Mouse (Mus musculus) midbrain, embryonic 11.5 days (tissue): ENCODE data around the gene Spon1. TPM values are rescaled to one million over a fixed set of nuclear protein-coding genes. Genes with fewer than 3 reads are reported as not detected.

Experiments used
- ATAC-seq: fragments of 200-750 bp; cut with Nextera tagmentation; 2 replicates; pipeline ENCODE4 v1.8.0; 2017; ENCODE audit warnings: moderate TSS enrichment, moderate library complexity; ENCODE audit not compliant: low FRiP score
- DNase-seq: peaks from one replicate; pipeline ENCODE4 v3.0.0; 2015; ENCODE audit warnings: low spot score; ENCODE audit errors: missing footprints
- H3K27ac ChIP-seq: fragments of 300-500 bp; sonication (generic); 2 replicates; pipeline ENCODE4 v1.5.1; 2014; ENCODE audit warnings: low read depth, low read length
- H3K27me3 ChIP-seq: fragments of 300-500 bp; sonication (generic); 2 replicates; pipeline ENCODE4 v1.6.1; 2014; ENCODE audit warnings: mild to moderate bottlenecking, low read length, moderate library complexity, mixed read lengths; ENCODE audit not compliant: control insufficient read depth, insufficient read depth
- H3K36me3 ChIP-seq: fragments of 300-500 bp; sonication (generic); 2 replicates; pipeline ENCODE4 v1.6.1; 2014; ENCODE audit warnings: mild to moderate bottlenecking, low read length, moderate library complexity, mixed read lengths; ENCODE audit not compliant: control insufficient read depth, insufficient read depth
- H3K4me1 ChIP-seq: fragments of 300-500 bp; sonication (generic); 2 replicates; pipeline ENCODE4 v1.6.1; 2014; ENCODE audit warnings: low read length; ENCODE audit not compliant: control insufficient read depth, insufficient read depth
- H3K4me2 ChIP-seq: fragments of 300-500 bp; sonication (generic); 2 replicates; pipeline ENCODE4 v1.6.1; 2014; ENCODE audit warnings: mild to moderate bottlenecking, moderate library complexity
- H3K4me3 ChIP-seq: fragments of 300-500 bp; sonication (generic); 2 replicates; pipeline ENCODE4 v1.5.1; 2014; ENCODE audit warnings: low read depth, low read length
- H3K9ac ChIP-seq: fragments of 300-500 bp; sonication (generic); 2 replicates; pipeline ENCODE4 v1.6.1; 2014; ENCODE audit warnings: low read length
- H3K9me3 ChIP-seq: fragments of 300-500 bp; sonication (generic); 2 replicates; pipeline ENCODE4 v1.6.1; 2016; ENCODE audit warnings: low read length; ENCODE audit not compliant: control insufficient read depth
- WGBS: fragments of 180-500 bp; shearing (Covaris S2); extraction: QIAGEN DNeasy Blood & Tissue Kit; methylation state at CpG from one replicate; pipeline ENCODE4 v1.1.7; 2014; 5-methylcytosine and 5-hydroxymethylcytosine counted together
- polyA plus RNA-seq: library from polyadenylated mRNA; unstranded; fragments of >200 nt; fragmentation: Nextera tagmentation; extraction: Ambion mirVana; gene quantifications from 2 replicates; pipeline ENCODE4 v1.2.1, GENCODE M21; 2014

Gene Spon1
- polyA plus RNA-seq, 1 experiment from 2014 or later: 61.3 TPM

- DNase-seq (no peak), ATAC-seq (no peak)
- no peak overlapping the region for H3K27ac ChIP-seq
- no peaks in the 10 kb centered on the region for H3K27me3 ChIP-seq
- H3K9ac ChIP-seq: no peak overlapping the region
- H3K9me3 ChIP-seq: no peaks in the 10 kb centered on the region
- no peaks in the 10 kb centered on the region for H3K4me1 ChIP-seq
- H3K4me3 ChIP-seq: no peak overlapping the region
- H3K36me3 ChIP-seq: no peaks in the 10 kb centered on the region
- 93% methylated on average over 1 of the region's 1 CpGs for WGBS
- H3K4me2 ChIP-seq: no peak overlapping the region
These were observed 107.0 kb downstream of the Spon1 start for GRCm38 (mm10) chr7:113872846-113873245.

- Histone ChIP-seq H3K9ac (no peak overlapping the region), H3K9me3 (no peaks in the 10 kb centered on the region), H3K4me1 (no peaks in the 10 kb centered on the region; the same call in 1 of the 2 replicates), H3K27me3 (no peaks in the 10 kb centered on the region), H3K4me2 (no peak overlapping the region), H3K4me3 (no peak overlapping the region), H3K36me3 (no peaks in the 10 kb centered on the region), H3K27ac (no peak overlapping the region)
- ATAC-seq (no peak), DNase-seq (no peak)
- WGBS: 91% methylated on average over 4 of the region's 4 CpGs
These were observed 111.7 kb downstream of the Spon1 start for GRCm38 (mm10) chr7:113877451-113877850.

- Histone ChIP-seq H3K4me1 (no peaks in the 10 kb centered on the region; the same call in 1 of the 2 replicates), H3K27ac (no peak overlapping the region), H3K4me2 (no peak overlapping the region), H3K27me3 (no peaks in the 10 kb centered on the region), H3K36me3 (no peaks in the 10 kb centered on the region), H3K9me3 (no peaks in the 10 kb centered on the region), H3K4me3 (no peak overlapping the region), H3K9ac (no peak overlapping the region)
- no peak for DNase-seq
- ATAC-seq: no peak
- WGBS: 90% methylated on average over 5 of the region's 5 CpGs
These were observed 112.1 kb downstream of the Spon1 start for GRCm38 (mm10) chr7:113877926-113878325.

- H3K4me3 ChIP-seq: no peak overlapping the region
- H3K4me2 ChIP-seq: no peak overlapping the region
- no peak overlapping the region for H3K27ac ChIP-seq
- peak; percentile 68 for ATAC-seq
- WGBS: 51% methylated on average over 7 of the region's 7 CpGs
- no peaks in the 10 kb centered on the region for H3K36me3 ChIP-seq
- H3K9me3 ChIP-seq: no peaks in the 10 kb centered on the region
- DNase-seq: no peak
- H3K27me3 ChIP-seq: no peaks in the 10 kb centered on the region
- H3K4me1 ChIP-seq: no peaks in the 10 kb centered on the region; the same call in 1 of the 2 replicates
- H3K9ac ChIP-seq: no peak overlapping the region
These were observed 113.3 kb downstream of the Spon1 start for GRCm38 (mm10) chr7:113879085-113879501.

GRCm38 (mm10) chr7:113880021-113880420 lies 114.2 kb downstream of the Spon1 start:
- Histone ChIP-seq H3K9me3 (no peaks in the 10 kb centered on the region), H3K4me3 (no peak overlapping the region), H3K4me2 (no peak overlapping the region), H3K27me3 (no peaks in the 10 kb centered on the region), H3K36me3 (no peaks in the 10 kb centered on the region), H3K9ac (no peak overlapping the region), H3K4me1 (no peaks in the 10 kb centered on the region; the same call in 1 of the 2 replicates), H3K27ac (no peak overlapping the region)
- DNase-seq (no peak), ATAC-seq (no peak)
- WGBS: 86% methylated on average over 3 of the region's 3 CpGs

- H3K4me2 ChIP-seq: no peak overlapping the region
- 94% methylated on average over 2 of the region's 2 CpGs for WGBS
- ATAC-seq: no peak
- H3K4me3 ChIP-seq: no peak overlapping the region
- H3K9ac ChIP-seq: no peak overlapping the region
- H3K9me3 ChIP-seq: no peaks in the 10 kb centered on the region
- no peaks in the 10 kb centered on the region for H3K4me1 ChIP-seq
- no peaks in the 10 kb centered on the region for H3K27me3 ChIP-seq
- no peak for DNase-seq
- H3K36me3 ChIP-seq: no peaks in the 10 kb centered on the region
- H3K27ac ChIP-seq: no peak overlapping the region
These were observed 125.0 kb downstream of the Spon1 start for GRCm38 (mm10) chr7:113890782-113891181.

GRCm38 (mm10) chr7:113891491-113891890 lies 125.7 kb downstream of the Spon1 start:
- H3K4me1 ChIP-seq: no peaks in the 10 kb centered on the region
- no peak overlapping the region for H3K27ac ChIP-seq
- DNase-seq (no peak), ATAC-seq (no peak)
- H3K36me3 ChIP-seq: no peaks in the 10 kb centered on the region
- H3K4me2 ChIP-seq: no peak overlapping the region
- no peak overlapping the region for H3K4me3 ChIP-seq
- 90% methylated on average over 6 of the region's 6 CpGs for WGBS
- no peak overlapping the region for H3K9ac ChIP-seq
- H3K9me3 ChIP-seq: no peaks in the 10 kb centered on the region
- no peaks in the 10 kb centered on the region for H3K27me3 ChIP-seq

- no peaks in the 10 kb centered on the region for H3K4me1 ChIP-seq
- ATAC-seq (no peak), DNase-seq (no peak)
- H3K36me3 ChIP-seq: no peaks in the 10 kb centered on the region
- H3K27ac ChIP-seq: no peak overlapping the region
- H3K9ac ChIP-seq: no peak overlapping the region
- no peaks in the 10 kb centered on the region; the same call in 1 of the 2 replicates for H3K9me3 ChIP-seq
- H3K4me2 ChIP-seq: no peak overlapping the region
- H3K27me3 ChIP-seq: no peaks in the 10 kb centered on the region
- WGBS: 86% methylated on average over 7 of the region's 7 CpGs
- H3K4me3 ChIP-seq: no peak overlapping the region
These were observed 128.3 kb downstream of the Spon1 start for GRCm38 (mm10) chr7:113893944-113894662.

- ATAC-seq (no peak), DNase-seq (no peak)
- no peak overlapping the region for H3K4me3 ChIP-seq
- no peaks in the 10 kb centered on the region for H3K4me1 ChIP-seq
- H3K9ac ChIP-seq: no peak overlapping the region
- H3K4me2 ChIP-seq: no peak overlapping the region
- H3K27ac ChIP-seq: no peak overlapping the region
- WGBS: 74% methylated on average over 5 of the region's 5 CpGs
- no peaks in the 10 kb centered on the region for H3K36me3 ChIP-seq
- H3K27me3 ChIP-seq: no peaks in the 10 kb centered on the region
- no peaks in the 10 kb centered on the region; the same call in 1 of the 2 replicates for H3K9me3 ChIP-seq
These were observed 129.5 kb downstream of the Spon1 start for GRCm38 (mm10) chr7:113895266-113895665.
